Mouse (Mus musculus) kidney, adult 2 months (tissue): ENCODE data around the gene Vmn1r214.

Experiments used
- CTCF ChIP-seq: fragments of 200-500 bp; conservative IDR thresholded peaks from 2 replicates; pipeline ENCODE4 v1.5.1; 2011; ENCODE audit warnings: low read depth, mild to moderate bottlenecking, control low read depth, low read length, moderate library complexity, mixed read lengths; ENCODE audit not compliant: insufficient read depth, insufficient read length
- POLR2A ChIP-seq: fragments of 200-500 bp; IDR thresholded peaks from one replicate; pipeline ENCODE4 v1.6.1; 2011; ENCODE audit warnings: low read depth, low read length, control low read depth

GRCm38 (mm10) chr13:23069312-23069711 is 39.1 kb downstream of the Vmn1r214 start:
- TF ChIP-seq CTCF = no peak
- TF ChIP-seq POLR2A = no peak
